Mouse (Mus musculus) heart, postnatal 0 days (tissue): ENCODE measurements around the gene Iltifb.
"Not testable (repeated sequence)": the region's sequence is repeated elsewhere in the genome, so short reads cannot be mapped to it uniquely, and the experiment has no call there.

Experiments
- CTCF ChIP-seq: IDR thresholded peaks from 2 replicates; pipeline ENCODE4 v1.5.1; 2016; ENCODE audit warnings: antibody characterized with exemption, control low read depth, low read depth
- EP300 ChIP-seq: IDR thresholded peaks from 2 replicates; pipeline ENCODE4 v1.6.1; 2016; ENCODE audit warnings: antibody characterized with exemption, low read depth

GRCm38 (mm10) chr10:118302133-118302532, 7.3 kb upstream of the Iltifb start:
- not testable (repeated sequence) for TF ChIP-seq CTCF, EP300
